Mouse (Mus musculus) thymus, adult 2 months (tissue): ENCODE measurements around the gene Abcc4. TPM values are rescaled to one million over a fixed set of nuclear protein-coding genes. Genes with fewer than 3 reads are reported as not detected.
"Not testable (repeated sequence)": the region's sequence is repeated elsewhere in the genome, so short reads cannot be mapped to it uniquely, and the experiment has no call there.

ENCODE experiments used
- DNase-seq: peaks from one replicate; pipeline ENCODE4 v3.0.0; 2021
- H3K27ac ChIP-seq: fragments of 200-500 bp; 2 replicates; pipeline ENCODE4 v1.5.1; 2012; ENCODE audit warnings: low read length, control low read depth; ENCODE audit not compliant: control insufficient read depth, insufficient read depth
- H3K27me3 ChIP-seq: fragments of 200-500 bp; 2 replicates; pipeline ENCODE4 v1.6.1; 2012; ENCODE audit warnings: mild to moderate bottlenecking, low read length, moderate library complexity, mixed read lengths; ENCODE audit not compliant: control insufficient read depth, insufficient read depth
- H3K36me3 ChIP-seq: fragments of 200-500 bp; 2 replicates; pipeline ENCODE4 v1.6.1; 2012; ENCODE audit warnings: mild to moderate bottlenecking, low read length, moderate library complexity; ENCODE audit not compliant: control insufficient read depth, insufficient read depth
- H3K4me1 ChIP-seq: fragments of 200-500 bp; replicated peaks from 2 replicates; pipeline ENCODE4 v1.6.1; 2012; ENCODE audit warnings: low read length; ENCODE audit not compliant: control insufficient read depth, insufficient read depth
- H3K4me3 ChIP-seq: fragments of 200-500 bp; 2 replicates; pipeline ENCODE4 v1.5.1; 2012; ENCODE audit warnings: mild to moderate bottlenecking, low read length, control low read depth, moderate library complexity; ENCODE audit not compliant: control insufficient read depth, insufficient read depth
- CTCF ChIP-seq: fragments of 200-500 bp; IDR thresholded peaks from 2 replicates; pipeline ENCODE4 v1.5.1; 2012; ENCODE audit warnings: mild to moderate bottlenecking, control low read depth, low read length, moderate library complexity, borderline replicate concordance; ENCODE audit not compliant: control insufficient read depth, poor library complexity, insufficient read depth; ENCODE audit errors: extremely low read depth
- POLR2A ChIP-seq: fragments of 200-500 bp; IDR thresholded peaks from 2 replicates; pipeline ENCODE4 v1.6.1; 2012; ENCODE audit warnings: mild to moderate bottlenecking, low read length, control low read depth, moderate library complexity; ENCODE audit not compliant: control insufficient read depth, poor library complexity, insufficient read depth; ENCODE audit errors: extremely low read depth
- WGBS: fragments of 180-500 bp; shearing (Covaris S2); methylation state at CpG from one replicate; pipeline ENCODE4 v1.1.7; 2018; 5-methylcytosine and 5-hydroxymethylcytosine counted together
- polyA plus RNA-seq: library from polyadenylated mRNA; depleted of rRNA; stranded (reverse); fragments of >200 nt; gene quantifications from 2 replicates; pipeline ENCODE4 v1.2.3, GENCODE M21; 2012

Gene Abcc4
- polyA plus RNA-seq, 1 experiment, result 5.5 TPM

DNA sequence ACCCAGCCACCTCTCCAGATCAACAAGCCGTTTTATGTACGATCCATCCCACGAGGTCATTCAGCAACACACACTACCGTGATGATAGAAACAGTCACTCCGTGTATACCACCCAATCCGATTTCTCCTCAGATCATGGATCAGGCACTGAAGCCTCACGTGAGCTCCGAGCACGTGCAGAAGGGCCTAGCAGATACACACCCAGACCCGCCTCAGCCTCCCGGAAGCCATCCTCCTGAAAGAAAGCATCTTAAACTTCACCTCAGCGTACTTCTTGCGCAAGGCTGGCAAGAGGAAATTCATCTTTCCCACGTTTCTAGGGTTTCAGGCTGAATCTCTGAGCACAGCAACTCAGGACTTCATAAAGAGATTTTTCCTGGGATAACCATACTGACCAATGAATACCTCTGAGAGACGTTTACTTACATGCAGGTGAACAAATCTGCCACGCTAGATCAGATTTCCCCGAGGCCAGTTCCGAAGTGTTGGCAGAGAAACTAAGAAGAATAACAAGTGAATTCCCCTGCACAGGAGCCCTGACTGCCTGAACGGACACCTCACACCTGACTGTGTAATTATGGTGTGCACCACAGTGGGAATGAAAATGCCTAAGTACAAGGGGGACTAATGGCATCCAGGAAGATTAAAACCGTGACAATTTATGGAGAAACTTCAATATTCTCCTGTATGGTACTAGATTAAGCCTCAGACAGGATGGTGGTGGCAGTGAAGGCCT lies 54.1 kb downstream of the Abcc4 start:
- WGBS, result 95% methylated on average over 20 of the region's 20 CpGs
- no peak for TF ChIP-seq POLR2A
- TF ChIP-seq CTCF, result no peak

GRCm38 (mm10) chr14:118649895-118650256 lies 56.1 kb downstream of the Abcc4 start:
- Histone ChIP-seq H3K4me1 (no peaks in the 10 kb centered on the region), H3K4me3 (no peak overlapping the region), H3K27ac (no peak overlapping the region), H3K27me3 (no peaks in the 10 kb centered on the region), H3K36me3 (no peaks in the 10 kb centered on the region)
- no peak for DNase-seq
- no peak for TF ChIP-seq CTCF
- TF ChIP-seq POLR2A, result no peak
- WGBS, result 95% methylated on average over 2 of the region's 2 CpGs

More for the DNA sequence above, 54.1 kb downstream of the Abcc4 start:
- Histone ChIP-seq H3K4me3 (no peak overlapping the region), H3K4me1 (peaks cover 7% of the 10 kb centered on the region; the same call in 1 of the 2 replicates), H3K27ac (no peak overlapping the region), H3K36me3 (no peaks in the 10 kb centered on the region), H3K27me3 (no peaks in the 10 kb centered on the region)
- no peak for DNase-seq

DNA sequence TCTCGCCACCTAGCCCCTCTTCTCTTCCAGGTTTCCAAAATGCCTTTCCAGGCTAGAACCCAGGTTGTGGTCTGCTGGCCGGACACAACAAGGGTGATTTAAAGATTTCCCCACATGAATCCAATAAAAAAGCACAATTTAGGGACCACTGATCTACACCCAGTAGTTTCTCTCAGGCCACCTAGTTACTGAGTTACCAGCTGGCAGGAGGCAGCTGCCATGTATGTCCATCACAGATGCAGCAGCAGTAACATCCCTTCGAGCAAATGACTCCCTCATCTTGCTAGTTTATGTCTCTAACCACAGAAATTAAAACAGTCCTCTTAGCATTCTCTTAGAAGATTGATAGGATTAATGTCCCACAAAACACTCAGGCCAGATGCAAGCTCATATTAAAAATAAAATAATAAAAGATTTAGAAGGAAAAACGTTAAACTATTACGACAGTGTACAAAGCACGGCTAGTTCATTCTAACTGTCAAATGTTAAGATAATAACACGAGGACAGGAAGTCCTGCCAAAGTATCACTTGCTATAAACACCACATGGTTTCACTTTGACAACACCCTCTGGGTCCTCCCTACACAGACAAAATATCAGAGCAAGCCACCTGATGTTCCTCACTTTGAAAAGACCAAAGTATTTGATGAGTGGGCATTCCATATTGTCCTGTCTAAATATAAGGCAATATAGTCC lies 56.7 kb downstream of the Abcc4 start:
- 38% methylated on average over 7 of the region's 7 CpGs for WGBS
- no peak for TF ChIP-seq POLR2A
- TF ChIP-seq CTCF, result no peak
- no peaks in the 10 kb centered on the region for H3K4me1 ChIP-seq
- DNase-seq, result no peak
- H3K27ac ChIP-seq, result no peak overlapping the region
- H3K36me3 ChIP-seq, result no peaks in the 10 kb centered on the region
- no peaks in the 10 kb centered on the region for H3K27me3 ChIP-seq
- no peak overlapping the region for H3K4me3 ChIP-seq

GRCm38 (mm10) chr14:118642940-118643591 lies 63.0 kb downstream of the Abcc4 start:
- not testable (repeated sequence) for H3K4me1 ChIP-seq, H3K36me3 ChIP-seq, H3K4me3 ChIP-seq, H3K27me3 ChIP-seq, DNase-seq, H3K27ac ChIP-seq
- 96% methylated on average over 13 of the region's 13 CpGs for WGBS

GRCm38 (mm10) chr14:118642140-118642539 lies 63.9 kb downstream of the Abcc4 start:
- Histone ChIP-seq H3K4me1 (no peaks in the 10 kb centered on the region), H3K27me3 (no peaks in the 10 kb centered on the region), H3K36me3 (no peaks in the 10 kb centered on the region), H3K27ac (no peak overlapping the region), H3K4me3 (no peak overlapping the region)
- 98% methylated on average over 8 of the region's 8 CpGs for WGBS
- DNase-seq, result no peak
- no peak for TF ChIP-seq CTCF
- TF ChIP-seq POLR2A, result no peak

DNA sequence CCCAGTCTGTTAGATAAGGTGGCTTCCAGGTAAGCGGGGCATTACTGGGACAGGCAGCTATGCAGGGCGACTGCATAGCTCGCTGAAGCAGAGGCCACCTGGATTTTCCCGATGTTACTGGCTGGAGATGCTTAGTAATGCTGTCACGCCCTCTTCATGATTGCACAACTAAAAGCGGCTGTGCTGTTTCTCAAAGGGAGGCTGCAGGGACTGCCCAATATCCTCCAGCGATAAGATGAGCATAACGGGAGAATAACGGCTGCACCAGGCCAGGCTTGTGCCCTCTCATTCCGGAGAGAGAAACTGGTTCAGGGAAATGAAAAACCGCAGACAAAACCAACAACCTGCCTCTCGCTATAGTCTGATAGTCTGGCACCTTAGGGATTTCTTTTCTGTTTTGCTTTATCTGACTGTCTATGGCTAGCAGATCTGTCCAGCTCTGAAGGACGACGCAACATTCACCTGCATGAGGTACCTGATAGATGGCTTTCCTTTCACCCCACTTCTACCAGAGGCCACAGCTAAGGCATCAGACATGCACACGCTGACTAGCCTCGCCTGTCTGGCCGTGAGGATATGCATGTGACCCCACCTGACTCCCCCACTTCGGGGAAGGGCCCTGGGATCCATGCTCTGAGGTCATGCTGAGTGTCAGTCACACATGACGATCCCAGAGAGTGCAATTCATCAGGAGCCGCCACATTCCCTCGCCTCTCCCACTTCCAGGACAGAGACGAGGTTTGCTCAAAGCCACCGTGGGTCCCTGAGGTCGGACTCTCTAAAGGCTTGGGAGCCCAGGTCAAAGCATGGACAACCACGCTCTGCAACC lies 67.4 kb downstream of the Abcc4 start:
- DNase-seq, result no peak
- no peak overlapping the region for H3K4me3 ChIP-seq
- WGBS, result 91% methylated on average over 25 of the region's 25 CpGs
- no peaks in the 10 kb centered on the region for H3K4me1 ChIP-seq
- H3K36me3 ChIP-seq, result no peaks in the 10 kb centered on the region
- H3K27me3 ChIP-seq, result no peaks in the 10 kb centered on the region
- no peak overlapping the region for H3K27ac ChIP-seq
- TF ChIP-seq CTCF, result no peak
- TF ChIP-seq POLR2A, result no peak
